Comparison of ENCODE assay signal across 9 mouse cellular contexts in genomic region chr11:117109179-117109954, GRCm38 (mm10). TPM values are rescaled to one million over a fixed set of nuclear protein-coding genes. Genes with fewer than 3 reads are reported as not detected.
A peak's percentile ranks its signal among the peaks of the same experiment; 100 is the strongest.
DNase-seq lines count a peak whose midpoint lies in the region; ATAC-seq and TF ChIP-seq lines count a peak whose summit lies in the region.
"Had no signal": no experiment of that assay in that cellular context is flagged by ENCODE, and none has a peak within 500 bp of the region (broad histone marks: within the 10 kb centered on the region; RNA-seq: fewer than 3 reads in every experiment).

No protein-coding gene starts in this region.

- no peak for ATAC-seq in heart, embryonic 11.5 days (replicated peaks; ENCODE audit: insufficient number of reproducible peaks, low FRiP score, low TSS enrichment)
- peak; percentile 25; the same call in 1 of the 2 replicates for ATAC-seq in lung, postnatal 0 days
- peak; percentile 67 for ATAC-seq in granulocyte monocyte progenitor cell, adult 5-6 weeks (replicated peaks; ENCODE audit: poor library complexity, severe bottlenecking)

- no peak for TF ChIP-seq CTCF in lung, postnatal 0 days (IDR thresholded peaks at IDR 0.05)

- H3K4me2 ChIP-seq in heart, embryonic 11.5 days, result no peak overlapping the region
- no peak overlapping the region for H3K4me2 ChIP-seq in lung, postnatal 0 days (replicated peaks; ENCODE audit: low read depth, low read length)

- 0 out of 2 replicates have a peak, but pooled peaks have one; percentile 23 for TF ChIP-seq EP300 in lung, postnatal 0 days (IDR thresholded peaks at IDR 0.05)

- WGBS in heart, embryonic 11.5 days (ENCODE audit: insufficient replicate concordance), result 59% methylated on average over 12 of the region's 12 CpGs
- WGBS in lung, postnatal 0 days, result 61% methylated on average over 12 of the region's 12 CpGs

- intact Hi-C loops in heart, postnatal 36 days (cut with DNase I), result no loop called here

- H3K36me3 ChIP-seq in heart, embryonic 11.5 days (ENCODE audit: control insufficient read depth, insufficient read depth, low read length), result no peaks in the 10 kb centered on the region
- no peaks in the 10 kb centered on the region for H3K36me3 ChIP-seq in lung, postnatal 0 days (ENCODE audit: insufficient read depth, low read length)
- no peaks in the 10 kb centered on the region for H3K36me3 ChIP-seq in splenic B cell, adult 2 months (ENCODE audit: control insufficient read depth, insufficient read depth, low read length, poor library complexity, severe bottlenecking)
- H3K36me3 ChIP-seq: forebrain, embryonic 10.5 days had no signal

- no peak overlapping the region for H3K9ac ChIP-seq in heart, embryonic 11.5 days (ENCODE audit: low read depth, low read length)
- no peak overlapping the region for H3K9ac ChIP-seq in lung, postnatal 0 days (replicated peaks; ENCODE audit: low read depth)

- no peak overlapping the region for H3K4me3 ChIP-seq in heart, embryonic 11.5 days (ENCODE audit: low read depth, low read length)
- no peak overlapping the region for H3K4me3 ChIP-seq in lung, postnatal 0 days (ENCODE audit: low read depth, low read length)
- H3K4me3 ChIP-seq: forebrain, embryonic 10.5 days had no signal

- H3K9me3 ChIP-seq in heart, embryonic 11.5 days (replicated peaks; ENCODE audit: control insufficient read depth, low read length), result peaks cover 3% of the 10 kb centered on the region; the same call in 1 of the 2 replicates
- no peaks in the 10 kb centered on the region for H3K9me3 ChIP-seq in lung, postnatal 0 days (ENCODE audit: low read length)

- H3K4me1 ChIP-seq in heart, embryonic 11.5 days (ENCODE audit: control insufficient read depth, insufficient read depth, low read length), result peaks cover 14% of the 10 kb centered on the region
- peaks cover 12% of the 10 kb centered on the region for H3K4me1 ChIP-seq in lung, postnatal 0 days (ENCODE audit: insufficient read depth, low read depth, low read length)

- 0 out of 2 replicates have a peak overlapping the region, but pooled peaks have one; percentile 24 for H3K27ac ChIP-seq in heart, embryonic 11.5 days (ENCODE audit: low read depth, low read length)
- peak overlapping the region; percentile 49 for H3K27ac ChIP-seq in lung, postnatal 0 days (ENCODE audit: low read length)
- H3K27ac ChIP-seq: forebrain, embryonic 10.5 days had no signal

- no peak for DNase-seq in heart, postnatal 36 days
- peak; percentile 69 for DNase-seq in lung, postnatal 0 days (ENCODE audit: low spot score)
- no peak for DNase-seq in lung, postnatal 14 days
- DNase-seq in splenic B cell, adult 2 months (ENCODE audit: low read depth, low spot score), result peak; percentile 77
- no peak for DNase-seq in layer of hippocampus, postnatal 25 days (ENCODE audit: extremely low spot score in 1 of 2, low spot score in 1 of 2)
- no peak for DNase-seq in right cerebral cortex, adult 18-20 months

- H3K27me3 ChIP-seq in heart, embryonic 11.5 days (ENCODE audit: control insufficient read depth, insufficient read depth, low read length), result no peaks in the 10 kb centered on the region
- no peaks in the 10 kb centered on the region for H3K27me3 ChIP-seq in lung, postnatal 0 days (replicated peaks; ENCODE audit: insufficient read depth, low read length)
- no peaks in the 10 kb centered on the region for H3K27me3 ChIP-seq in splenic B cell, adult 2 months (ENCODE audit: control insufficient read depth, insufficient read depth, low read length, poor library complexity, severe bottlenecking)

RNA-seq across cellular contexts. Expression of gene Sec14l1, which starts 5.6 kb away (rescaled TPM):
- 32.6 and 39.4 TPM in 2 replicates for polyA plus RNA-seq in heart, embryonic 11.5 days (2014; fragmentation: Nextera tagmentation; extraction: Ambion mirVana)
- total RNA-seq in heart, postnatal 36 days (2021), result 10 to 100 TPM; 67.9 to 75.2 TPM
- polyA plus RNA-seq in lung, postnatal 0 days (2015; fragmentation: Nextera tagmentation; extraction: Ambion mirVana), result 62.2 and 62.4 TPM in 2 replicates
- total RNA-seq in granulocyte monocyte progenitor cell, adult 5-6 weeks (2014; fragmentation: Nextera tagmentation), result 10.8 and 13.3 TPM in 2 replicates
- 9.8 and 12.8 TPM in 2 replicates for total RNA-seq in granulocyte monocyte progenitor cell, adult 5-6 weeks (2017)
- total RNA-seq in layer of hippocampus, postnatal 25 days (2021), result 100 to 1,000 TPM; 216 to 234 TPM

Comparison
In these comparisons a context has a peak if more than half of its experiments do, and no peak if none do; other contexts are left out.
1. DNase-seq: peak in lung, postnatal 0 days (single experiment) and splenic B cell, adult 2 months (single experiment); none in heart, postnatal 36 days (0 of 2), lung, postnatal 14 days (single experiment), layer of hippocampus, postnatal 25 days (0 of 2) and right cerebral cortex, adult 18-20 months (single experiment).
2. RNA of gene Sec14l1, which starts 5.6 kb away (total RNA-seq): 216 to 234 TPM in layer of hippocampus, postnatal 25 days and 67.9 to 75.2 TPM in heart, postnatal 36 days; 9.8 to 13.3 TPM in granulocyte monocyte progenitor cell, adult 5-6 weeks; every median in the first group is over 4 times any median in the second.